Comparison of ENCODE assay signal across 12 mouse cellular contexts in the genomic region with DNA sequence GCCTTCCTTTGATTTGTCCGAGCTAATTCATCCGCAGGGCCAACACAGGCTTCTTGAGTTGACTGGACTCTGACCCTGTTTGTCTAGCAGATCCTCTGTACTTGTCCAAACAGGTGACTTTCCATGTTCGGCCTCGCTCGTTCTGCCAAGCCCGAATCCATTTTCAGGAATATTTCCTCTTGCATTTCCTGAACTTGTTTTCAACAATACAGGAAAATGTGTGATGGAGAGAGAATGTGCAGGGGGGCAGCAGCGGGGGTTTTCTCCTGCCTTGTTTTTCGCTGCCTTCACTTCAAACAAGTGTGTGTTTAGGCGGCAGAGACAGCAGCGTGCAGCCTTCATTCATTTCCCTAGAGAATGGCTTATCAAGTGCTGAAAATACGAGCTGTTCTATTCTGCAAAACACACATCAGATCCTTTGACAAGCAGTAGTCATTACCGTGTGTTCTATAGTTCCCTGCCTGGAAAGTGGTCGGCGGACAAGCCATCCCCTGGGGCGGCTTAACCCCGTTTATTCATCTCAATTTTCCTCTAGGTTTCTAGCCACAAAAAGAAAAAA.
DNase-seq lines count a peak whose midpoint lies in the region; ATAC-seq and TF ChIP-seq lines count a peak whose summit lies in the region.
"Had no signal": no experiment of that assay in that cellular context is flagged by ENCODE, and none has a peak within 500 bp of the region (broad histone marks: within the 10 kb centered on the region; RNA-seq: fewer than 3 reads in every experiment).

No protein-coding gene starts in this region.

- H3K9me3 ChIP-seq in kidney, embryonic 15.5 days (replicated peaks): peaks cover 7% of the 10 kb centered on the region
- H3K9me3 ChIP-seq in forebrain, embryonic 11.5 days (ENCODE audit: control insufficient read depth, low read length): peaks cover 13% of the 10 kb centered on the region; the same call in 1 of the 2 replicates
- peaks cover 7% of the 10 kb centered on the region for H3K9me3 ChIP-seq in hindbrain, embryonic 16.5 days (ENCODE audit: control insufficient read depth, low read length)
- H3K9me3 ChIP-seq: liver, embryonic 12.5 days had no signal

- no peak overlapping the region for H3K27ac ChIP-seq in kidney, embryonic 15.5 days
- peak overlapping the region; percentile 8; the same call in 1 of the 2 replicates for H3K27ac ChIP-seq in forebrain, embryonic 11.5 days (ENCODE audit: low read depth, low read length)
- peak overlapping the region; percentile 59; the same call in 1 of the 2 replicates for H3K27ac ChIP-seq in hindbrain, embryonic 16.5 days (ENCODE audit: low read depth, low read length)
- H3K27ac ChIP-seq: liver, embryonic 12.5 days had no signal

- DNase-seq in kidney, adult 8-10 months: no peak
- no peak for DNase-seq in forebrain, embryonic 11.5 days (ENCODE audit: low spot score)
- DNase-seq in frontal cortex, postnatal 10 days (ENCODE audit: low spot score in 2 of 2): no peak
- DNase-seq in B cell, adult 2 months: no peak
- no peak for DNase-seq in cerebellum, adult 11-12 months
- DNase-seq: adrenal gland, postnatal 25 days; cerebellum, adult 9-10 months had no signal

- H3K79me2 ChIP-seq in myocyte (ENCODE audit: control insufficient read depth, insufficient read depth): no peaks in the 10 kb centered on the region

- TF ChIP-seq POLR2A in myocyte (IDR thresholded peaks at IDR 0.05; ENCODE audit: insufficient read length, low read depth): no peak

- H3K9ac ChIP-seq in kidney, embryonic 15.5 days: no peak overlapping the region
- no peak overlapping the region for H3K9ac ChIP-seq in forebrain, embryonic 11.5 days (ENCODE audit: low read length)
- no peak overlapping the region for H3K9ac ChIP-seq in hindbrain, embryonic 16.5 days (ENCODE audit: low read depth, low read length)
- H3K9ac ChIP-seq: liver, embryonic 12.5 days had no signal

- H3K36me3 ChIP-seq in kidney, embryonic 15.5 days: peaks cover 6% of the 10 kb centered on the region; the same call in 1 of the 2 replicates
- no peaks in the 10 kb centered on the region for H3K36me3 ChIP-seq in forebrain, embryonic 11.5 days (ENCODE audit: control insufficient read depth, insufficient read depth, low read length)
- H3K36me3 ChIP-seq in hindbrain, embryonic 16.5 days (ENCODE audit: control insufficient read depth, insufficient read depth, low read length): no peaks in the 10 kb centered on the region
- no peaks in the 10 kb centered on the region for H3K36me3 ChIP-seq in myocyte (ENCODE audit: control insufficient read depth, insufficient read depth)
- H3K36me3 ChIP-seq: liver, embryonic 12.5 days had no signal

- ATAC-seq in kidney, embryonic 15.5 days (replicated peaks; ENCODE audit: low FRiP score): no peak
- peak; percentile 82 for ATAC-seq in forebrain, embryonic 11.5 days (replicated peaks; ENCODE audit: low FRiP score)
- peak; percentile 38 for ATAC-seq in hindbrain, embryonic 16.5 days
- ATAC-seq: intestine, postnatal 0 days; liver, embryonic 12.5 days had no signal

- no peak overlapping the region for H3ac ChIP-seq in myocyte (ENCODE audit: control insufficient read depth, insufficient read length)

- H3K4me1 ChIP-seq in kidney, embryonic 15.5 days: peaks cover 20% of the 10 kb centered on the region
- peaks cover 11% of the 10 kb centered on the region; the same call in 1 of the 2 replicates for H3K4me1 ChIP-seq in forebrain, embryonic 11.5 days (replicated peaks; ENCODE audit: control insufficient read depth, insufficient read depth, low read length)
- peaks cover 18% of the 10 kb centered on the region for H3K4me1 ChIP-seq in hindbrain, embryonic 16.5 days (ENCODE audit: control insufficient read depth, insufficient read depth, low read depth, low read length)

- H3K4me2 ChIP-seq in kidney, embryonic 15.5 days: peak overlapping the region; percentile 13; the same call in 1 of the 2 replicates
- peak overlapping the region; percentile 36; the same call in 1 of the 2 replicates for H3K4me2 ChIP-seq in forebrain, embryonic 11.5 days (ENCODE audit: low read depth, low read length, severe bottlenecking)
- H3K4me2 ChIP-seq in hindbrain, embryonic 16.5 days (ENCODE audit: low read length): peak overlapping the region; percentile 38
- peak overlapping the region; percentile 45 for H3K4me2 ChIP-seq in myocyte (ENCODE audit: low read depth)
- H3K4me2 ChIP-seq: liver, embryonic 12.5 days had no signal

- WGBS in kidney, embryonic 15.5 days: 52% methylated on average over 16 of the region's 16 CpGs
- 23% methylated on average over 16 of the region's 16 CpGs for WGBS in forebrain, embryonic 11.5 days
- WGBS in hindbrain, embryonic 16.5 days: 25% methylated on average over 16 of the region's 16 CpGs

- H3K4me3 ChIP-seq in kidney, embryonic 15.5 days (replicated peaks): no peak overlapping the region
- H3K4me3 ChIP-seq in forebrain, embryonic 11.5 days (ENCODE audit: low read depth, low read length): no peak overlapping the region
- no peak overlapping the region for H3K4me3 ChIP-seq in hindbrain, embryonic 16.5 days (ENCODE audit: low read length)
- H3K4me3 ChIP-seq in myocyte: no peak overlapping the region
- H3K4me3 ChIP-seq: liver, embryonic 12.5 days had no signal

- no peaks in the 10 kb centered on the region for H3K27me3 ChIP-seq in kidney, embryonic 15.5 days
- peaks cover 11% of the 10 kb centered on the region for H3K27me3 ChIP-seq in forebrain, embryonic 11.5 days (ENCODE audit: control insufficient read depth, insufficient read depth, low read length)
- no peaks in the 10 kb centered on the region for H3K27me3 ChIP-seq in hindbrain, embryonic 16.5 days (replicated peaks; ENCODE audit: control insufficient read depth, insufficient read depth, low read length)
- no peaks in the 10 kb centered on the region for H3K27me3 ChIP-seq in myocyte (ENCODE audit: control insufficient read depth, insufficient read depth, insufficient read length)
- H3K27me3 ChIP-seq: liver, embryonic 12.5 days had no signal

TF ChIP-seq in myocyte, 11 proteins besides CTCF, POLR2A, EP300 and RAD21:
- TF ChIP-seq SRF (IDR thresholded peaks at IDR 0.05; ENCODE audit: control insufficient read depth, insufficient read length, low read depth): no peak
- TF ChIP-seq MYOD1 (IDR thresholded peaks at IDR 0.05; ENCODE audit: control insufficient read depth in 1 of 3, insufficient read length in 2 of 3, low read depth in 2 of 3): no peak
- no peak for TF ChIP-seq E2F4 (IDR thresholded peaks at IDR 0.05; ENCODE audit: insufficient read depth)
- TF ChIP-seq REST (IDR thresholded peaks at IDR 0.05; ENCODE audit: insufficient read depth, insufficient read length): no peak
- no peak for TF ChIP-seq CEBPB (IDR thresholded peaks at IDR 0.05; ENCODE audit: insufficient read depth, poor library complexity, severe bottlenecking)
- no peak for TF ChIP-seq USF1 (IDR thresholded peaks at IDR 0.05; ENCODE audit: low read depth)
- TF ChIP-seq POLR2AphosphoS2 (IDR thresholded peaks at IDR 0.05; ENCODE audit: insufficient read length, low read depth): no peak
- no peak for TF ChIP-seq TCF12 (IDR thresholded peaks at IDR 0.05; ENCODE audit: insufficient read depth, poor library complexity, severe bottlenecking)
- TF ChIP-seq MYOG (IDR thresholded peaks at IDR 0.05; ENCODE audit: control insufficient read depth in 1 of 3, insufficient read depth in 1 of 3, insufficient read length in 2 of 3, low read depth in 2 of 3): no peak
